Mouse (Mus musculus) layer of hippocampus, postnatal 14 days (tissue): ENCODE measurements at regions not wholly inside any gene's neighbourhood (a gene's known extent, or its start where the extent isn't known, plus 50 kb on each side); places are given as distances from the start of the nearest gene placed in this dataset.
"Not testable (repeated sequence)": the region's sequence is repeated elsewhere in the genome, so short reads cannot be mapped to it uniquely, and the experiment has no call there.

Source experiments
- DNase-seq, 2 experiments: peaks; one replicate each; pipeline ENCODE4 v3.0.0; 2021 to 2022; ENCODE audit warnings: low spot score in 2 of 2, mixed read lengths in 1 of 2

DNA sequence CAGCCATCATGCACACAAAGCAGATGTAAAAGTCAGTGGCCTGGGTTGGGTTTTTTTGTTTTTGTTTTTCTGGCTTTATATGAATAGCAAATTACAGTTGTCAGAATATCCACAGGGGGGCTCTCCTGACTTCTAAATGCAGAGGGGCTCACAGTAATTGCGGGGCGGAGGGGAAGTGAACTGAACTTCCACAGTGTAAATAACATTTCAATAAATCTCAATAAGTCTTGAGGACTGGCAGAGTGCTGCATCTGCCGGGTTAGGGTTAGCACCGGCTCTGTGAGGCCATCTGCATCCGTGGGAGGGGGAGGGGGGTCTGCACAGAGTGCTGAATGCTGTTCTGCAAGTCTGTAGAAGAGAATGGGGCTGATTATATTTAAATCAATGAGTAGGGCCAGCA lies 50.3 kb upstream of the Arl4c start:
- DNase-seq: peak in 1 of 2 experiments; percentile 60

DNA sequence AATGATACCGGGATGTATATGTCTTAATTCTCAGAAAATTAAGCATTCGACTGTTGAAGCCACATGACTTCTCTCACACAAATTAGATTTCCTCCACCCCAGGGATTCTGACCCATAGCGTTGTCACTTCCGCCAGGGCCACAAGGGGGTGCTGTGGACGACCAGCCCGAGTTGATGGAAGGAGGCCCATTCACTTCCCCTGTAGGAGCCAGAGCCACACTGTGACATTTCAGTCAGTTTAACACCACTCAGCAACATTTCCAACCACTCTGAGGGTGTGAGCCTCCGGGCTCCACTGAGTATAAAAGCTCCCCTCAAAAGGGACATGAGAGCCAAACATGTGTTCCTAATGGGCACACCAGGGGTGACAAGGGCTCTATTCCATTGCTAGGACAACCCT lies 54.6 kb upstream of the Arl4c start:
- peak; percentile 63 to 68 for DNase-seq

DNA sequence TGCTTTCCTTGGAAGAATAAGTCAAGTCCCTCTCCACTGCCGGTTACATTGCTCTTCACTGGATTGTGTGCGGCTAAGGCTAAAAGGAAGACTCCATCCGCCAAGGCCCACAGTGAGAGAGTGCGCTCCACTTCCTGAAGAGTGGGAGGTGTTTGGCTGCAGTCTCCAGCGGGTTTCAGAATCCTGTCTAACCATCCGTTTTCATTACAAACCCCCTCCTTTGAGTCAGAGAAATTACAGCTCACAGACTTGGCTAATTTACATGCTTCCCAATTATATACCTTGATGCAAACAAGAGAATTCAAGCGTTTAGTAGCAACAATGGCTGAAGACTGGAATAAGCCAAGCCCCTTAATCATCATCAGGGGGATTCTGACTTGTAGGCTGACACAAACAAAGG lies 55.1 kb upstream of the Arl4c start:
- peak in 1 of 2 experiments; percentile 42 for DNase-seq

DNA sequence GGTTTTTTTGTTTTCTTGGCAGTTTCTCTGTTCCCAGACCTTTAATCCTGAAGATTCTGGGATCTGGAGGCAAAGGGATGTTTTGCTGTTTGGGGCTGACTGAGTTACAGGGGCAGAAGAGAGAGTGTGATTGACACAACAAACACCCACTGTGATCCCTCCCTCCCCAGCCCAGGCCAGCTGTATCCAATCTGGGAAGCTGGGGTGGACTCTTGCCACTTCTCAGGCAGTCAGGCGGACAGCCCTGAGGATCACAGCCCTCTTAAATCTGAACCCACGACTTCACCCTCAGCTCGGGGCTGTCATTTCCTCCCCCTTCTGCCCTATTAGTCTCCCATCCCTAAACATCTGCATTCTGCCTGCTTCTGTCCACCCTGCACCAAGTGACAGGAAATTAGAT lies 55.7 kb upstream of the Arl4c start:
- DNase-seq: no peak

DNA sequence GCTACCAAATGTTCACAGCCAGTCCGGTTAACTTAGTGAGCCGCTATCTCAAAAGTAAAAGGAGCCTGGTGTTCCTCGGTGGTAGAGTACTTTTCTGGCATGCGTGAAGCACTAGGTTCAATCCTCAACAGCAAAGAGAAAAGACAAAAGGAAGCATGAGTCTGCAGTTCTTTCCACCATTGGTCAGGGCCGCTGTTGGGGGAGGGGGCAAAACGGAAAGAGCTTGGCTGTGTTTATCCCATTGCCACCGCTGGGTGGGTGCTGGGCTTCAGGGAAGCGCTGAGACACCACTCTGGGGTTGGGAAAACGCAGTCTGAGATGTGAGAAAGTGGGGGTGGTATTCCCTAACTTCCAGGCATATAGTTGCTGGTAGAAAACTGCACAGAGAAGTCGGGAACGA lies 58.6 kb upstream of the Arl4c start:
- no peak for DNase-seq

DNA sequence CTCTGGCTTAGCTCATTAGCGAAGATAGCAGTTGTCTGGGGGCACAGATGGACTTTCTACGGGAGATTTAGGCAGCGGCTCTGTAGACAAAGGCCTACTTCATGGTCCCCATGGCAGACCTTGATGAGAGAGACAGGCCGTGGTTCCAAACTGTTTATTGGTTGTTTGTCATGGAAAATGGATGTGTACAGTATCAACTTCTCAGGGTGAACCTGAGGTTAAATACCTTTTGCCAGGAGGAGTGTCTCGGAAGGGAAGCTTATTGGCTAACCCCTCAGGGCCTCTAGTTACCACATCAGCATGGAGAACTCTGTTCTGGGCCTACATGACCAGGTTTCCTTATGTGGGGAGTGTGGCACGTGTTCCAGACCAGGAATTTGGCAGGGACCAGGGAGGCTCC lies 59.1 kb upstream of the Arl4c start:
- DNase-seq: no peak

DNA sequence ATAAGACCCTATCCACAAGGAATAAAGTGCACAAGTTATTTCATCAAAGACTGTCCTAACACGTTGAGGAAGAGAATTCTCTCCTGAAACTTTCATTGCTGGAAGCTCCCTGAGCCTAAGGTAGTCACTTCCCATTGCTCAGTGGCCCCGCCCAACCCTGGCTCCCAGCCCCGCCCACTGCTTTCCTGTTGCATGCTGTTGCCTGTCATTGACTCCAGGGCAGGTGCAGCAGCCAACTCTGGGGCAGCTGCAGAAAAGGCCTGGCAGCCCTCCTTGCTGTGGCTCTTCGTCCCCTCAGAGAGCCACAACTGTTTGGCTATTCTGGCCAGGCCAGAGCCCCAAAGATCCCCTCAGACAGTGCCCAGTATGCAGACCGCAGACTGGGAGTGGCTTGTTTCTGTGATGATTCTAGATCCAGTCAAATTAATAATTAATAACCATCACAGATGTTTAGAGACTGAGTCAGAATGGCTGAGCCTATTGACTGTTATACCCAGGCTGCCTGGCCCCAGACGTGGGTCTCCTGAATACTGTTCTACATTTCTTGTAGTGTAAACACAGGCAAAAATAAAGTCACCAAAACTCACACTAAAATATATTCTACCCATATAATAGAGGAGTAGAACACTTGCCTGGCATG lies 61.8 kb upstream of the Arl4c start:
- no peak for DNase-seq

DNA sequence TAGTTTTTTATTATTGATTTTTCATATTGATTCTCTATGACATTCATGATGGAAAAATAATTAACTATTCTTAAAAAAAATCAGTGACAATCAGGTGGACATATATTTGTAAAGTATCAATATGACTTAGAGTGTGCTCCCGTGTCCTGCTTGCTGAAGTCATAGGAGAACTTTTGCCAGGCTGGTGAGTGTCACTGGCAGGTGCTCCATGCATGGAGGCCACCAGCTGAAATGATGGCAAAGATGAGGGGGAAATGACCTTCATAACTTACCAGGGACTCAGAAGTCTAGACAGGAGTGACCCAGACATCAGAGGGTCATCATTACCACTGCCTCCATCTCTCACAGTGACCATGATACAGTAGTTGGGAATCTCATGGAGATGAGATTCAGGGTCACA lies 62.5 kb upstream of the Arl4c start:
- no peak for DNase-seq

DNA sequence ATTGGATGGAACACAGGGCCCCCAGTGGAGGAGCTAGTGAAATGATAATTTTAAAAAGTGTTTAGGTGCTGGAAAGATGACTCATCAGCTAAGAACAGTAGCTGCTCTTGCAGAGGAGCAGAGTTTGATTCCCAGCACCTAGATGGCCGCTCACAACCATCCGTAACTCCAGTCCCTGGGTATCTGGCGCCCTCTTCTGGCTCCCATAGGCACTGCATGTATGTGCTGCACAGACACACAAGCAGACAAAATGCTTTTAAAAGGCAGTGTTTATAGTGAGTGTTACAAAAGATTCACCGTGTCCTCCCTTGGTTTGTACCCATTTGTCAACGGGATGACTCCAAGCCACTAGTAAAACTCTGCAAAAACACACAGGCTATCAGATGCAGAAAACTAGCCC lies 75.0 kb upstream of the Arl4c start:
- no peak for DNase-seq

DNA sequence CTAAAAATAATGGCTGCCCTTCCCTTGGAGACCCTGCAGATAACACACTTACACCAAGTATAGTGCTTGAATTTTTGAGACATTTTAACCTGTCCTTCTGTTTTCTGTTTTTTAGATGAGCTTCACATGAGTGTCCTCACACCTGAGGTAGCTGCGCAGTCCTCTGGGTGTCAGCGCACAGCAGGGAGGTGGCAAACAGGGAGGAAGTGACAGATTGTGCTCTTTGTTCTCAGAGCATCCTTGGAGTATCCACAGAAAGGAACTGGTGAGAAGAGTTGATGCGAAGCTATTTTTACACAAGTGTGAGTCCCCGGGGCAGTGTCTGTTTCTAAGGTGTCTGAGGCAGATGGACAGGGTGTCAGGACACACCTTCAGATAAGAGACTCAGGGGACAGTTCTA lies 78.2 kb upstream of the Arl4c start:
- no peak for DNase-seq

DNA sequence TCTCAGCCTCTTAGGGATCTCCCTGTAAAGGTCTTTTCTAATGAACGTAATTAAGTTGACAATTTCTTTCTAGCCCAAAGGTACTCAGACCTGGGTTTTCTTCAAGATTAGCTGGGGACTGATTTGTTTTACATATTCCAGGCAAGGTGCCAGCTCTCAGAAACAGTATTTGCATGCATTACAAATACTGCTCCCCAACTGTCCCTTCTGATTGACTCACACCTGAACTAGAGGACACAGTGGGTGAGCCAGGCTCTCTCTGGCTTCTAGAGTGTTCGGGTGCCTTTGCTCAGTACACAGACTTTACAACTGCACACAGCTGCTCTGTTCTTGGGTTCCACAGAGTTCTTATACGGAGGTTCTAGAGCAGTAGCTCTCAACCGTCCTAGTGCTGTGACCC lies 81.1 kb upstream of the Arl4c start:
- no peak for DNase-seq

DNA sequence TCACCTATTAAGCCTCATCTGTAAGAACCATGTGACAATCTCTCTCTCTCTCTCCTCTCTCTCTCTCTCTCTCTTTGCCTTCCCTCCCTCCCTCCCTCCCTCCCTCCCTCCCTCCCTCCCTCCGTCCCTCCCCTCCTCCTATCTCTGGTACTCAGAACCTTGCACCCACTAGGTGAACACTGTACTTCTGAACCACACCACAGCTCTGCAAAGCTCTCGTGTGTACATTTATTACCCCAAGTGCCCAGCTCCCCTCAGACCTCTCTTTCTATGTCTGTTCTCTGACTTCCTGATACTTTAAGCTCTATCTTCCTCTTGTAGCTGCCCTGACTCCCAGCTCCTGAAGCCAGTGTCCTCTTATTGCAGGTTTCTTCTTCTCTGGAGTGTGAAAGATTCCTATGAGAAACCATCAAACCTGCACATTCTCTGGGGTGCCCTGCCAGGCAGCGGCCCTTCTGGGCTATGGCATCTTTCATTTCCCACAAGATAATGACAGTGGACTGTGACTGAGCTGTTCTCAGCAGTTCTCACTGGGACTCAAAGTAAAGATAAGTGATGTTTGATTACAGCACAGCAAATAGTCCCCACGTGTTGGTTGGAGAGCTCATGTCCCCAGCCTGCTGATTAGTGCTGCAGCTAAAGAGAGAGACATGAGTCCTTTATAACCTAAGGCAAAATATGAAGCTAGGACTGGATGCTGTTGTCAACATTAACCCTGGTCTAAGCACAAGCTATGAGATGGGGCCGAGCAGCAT lies 83.0 kb upstream of the Arl4c start:
- DNase-seq: no peak

DNA sequence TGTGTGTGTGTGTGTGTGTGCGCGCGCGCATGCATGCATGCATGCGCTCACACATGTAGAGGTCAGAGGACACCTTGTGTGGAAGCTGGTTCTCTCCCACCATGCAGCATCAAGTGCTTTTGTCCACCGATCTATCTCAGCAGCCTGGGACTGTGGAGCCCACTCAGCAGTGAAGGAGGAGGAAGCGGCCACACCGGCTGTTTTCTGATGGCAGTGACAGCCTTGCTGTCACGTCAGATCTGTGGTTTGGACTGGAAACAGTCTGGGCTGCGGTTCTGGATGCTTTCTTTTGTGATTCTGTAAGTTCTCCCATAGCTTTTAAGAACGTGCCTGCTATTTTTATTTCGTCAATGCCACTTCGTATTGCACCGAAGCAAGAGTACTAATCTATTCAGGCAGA lies 84.0 kb upstream of the Arl4c start:
- DNase-seq: no peak

DNA sequence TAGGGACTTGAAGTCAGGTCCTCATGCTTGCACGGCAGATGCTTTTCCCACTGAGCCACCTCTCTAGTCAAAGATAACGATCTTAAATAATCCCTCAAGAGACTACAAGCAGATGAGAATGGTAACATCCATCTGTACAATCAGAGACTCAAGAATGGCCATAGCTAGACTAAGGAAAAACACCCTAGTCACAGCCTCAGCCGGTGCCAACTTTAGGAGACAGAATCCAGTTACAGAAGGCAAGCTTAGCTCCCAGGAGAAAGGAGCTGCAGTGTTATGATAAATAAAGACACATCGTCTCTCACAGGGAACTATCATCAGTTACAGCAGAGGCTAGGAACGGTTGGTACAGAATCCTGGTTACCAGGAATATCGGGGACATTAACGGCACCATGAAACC lies 88.7 kb upstream of the Arl4c start:
- DNase-seq: no peak

DNA sequence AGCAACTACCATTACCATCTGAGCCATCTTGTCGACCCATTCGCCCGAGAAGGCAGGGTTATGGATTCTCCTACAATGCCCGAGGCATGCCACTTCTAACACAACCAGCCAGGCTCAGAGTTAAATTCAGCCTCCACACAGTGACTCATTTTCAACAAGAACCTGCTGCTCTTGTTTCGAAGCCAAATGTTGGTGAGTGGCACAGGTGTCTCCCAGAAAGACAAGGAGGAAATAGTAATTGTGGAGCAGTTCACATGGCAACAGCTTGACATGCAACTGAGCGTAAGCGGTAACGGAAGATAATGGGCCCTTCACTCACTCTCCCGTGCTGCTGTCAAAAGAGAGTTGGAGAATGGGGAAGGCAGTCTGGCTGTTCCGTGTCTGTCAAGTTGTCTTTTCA lies 92.9 kb upstream of the Arl4c start:
- DNase-seq: peak; percentile 46 to 74

DNA sequence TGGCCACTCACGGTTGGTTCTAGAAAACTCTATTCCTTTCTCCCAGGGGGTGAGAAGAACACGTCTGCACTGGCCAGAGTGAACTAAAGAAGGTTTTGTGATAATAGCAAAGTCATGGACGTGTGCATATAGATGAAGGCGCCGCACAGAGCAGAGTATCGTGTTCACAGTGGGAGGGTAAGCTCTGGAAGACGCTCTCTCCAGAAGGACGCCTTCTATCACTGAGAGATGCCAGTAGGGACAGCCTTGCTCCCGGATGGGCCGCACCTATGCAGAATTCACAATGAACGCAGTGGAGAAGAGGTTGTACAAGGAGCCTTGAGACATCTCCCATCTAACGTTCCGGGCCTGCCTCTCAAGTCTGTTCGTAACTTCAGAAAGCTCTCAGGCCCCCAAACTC lies 96.5 kb upstream of the Arl4c start:
- DNase-seq: no peak

DNA sequence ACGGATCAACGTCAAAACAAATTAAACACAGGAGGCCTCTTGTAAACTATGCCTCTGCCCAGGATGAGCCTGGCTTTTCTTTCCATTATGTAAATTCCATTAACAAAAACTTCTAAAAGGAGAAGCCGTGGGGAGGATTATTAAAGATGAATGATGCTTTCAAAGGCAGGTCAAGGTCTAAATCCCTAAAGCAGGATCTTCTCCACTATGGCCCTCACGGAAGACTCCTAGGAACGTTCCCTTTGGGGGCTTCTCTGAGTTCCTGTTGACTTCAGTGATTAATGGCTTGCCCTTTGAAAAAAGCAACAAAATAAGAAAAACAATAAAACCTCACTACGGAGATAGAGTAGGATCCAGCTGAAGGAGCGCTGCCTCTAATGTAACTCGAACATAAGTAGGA lies 96.9 kb upstream of the Arl4c start:
- no peak for DNase-seq

DNA sequence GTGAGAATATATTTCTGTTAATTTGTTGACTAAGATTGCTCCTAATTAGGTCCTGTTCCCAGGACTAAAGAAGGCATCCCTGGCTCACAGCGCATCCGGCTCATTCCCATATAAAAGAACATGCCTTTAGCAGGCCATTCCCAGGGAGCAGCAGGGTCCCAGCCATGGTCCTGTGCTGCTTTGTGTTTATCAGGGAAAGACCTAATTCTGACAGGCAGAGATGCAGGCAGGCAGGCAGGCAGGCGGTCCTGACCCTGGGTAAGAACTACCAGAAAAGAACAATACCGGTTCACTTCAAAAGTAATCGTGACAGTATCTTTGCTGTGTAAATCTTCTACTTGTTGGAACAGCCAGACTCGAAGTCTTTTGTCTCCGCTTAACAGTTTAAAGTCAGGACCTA lies 97.3 kb upstream of the Arl4c start:
- no peak for DNase-seq

DNA sequence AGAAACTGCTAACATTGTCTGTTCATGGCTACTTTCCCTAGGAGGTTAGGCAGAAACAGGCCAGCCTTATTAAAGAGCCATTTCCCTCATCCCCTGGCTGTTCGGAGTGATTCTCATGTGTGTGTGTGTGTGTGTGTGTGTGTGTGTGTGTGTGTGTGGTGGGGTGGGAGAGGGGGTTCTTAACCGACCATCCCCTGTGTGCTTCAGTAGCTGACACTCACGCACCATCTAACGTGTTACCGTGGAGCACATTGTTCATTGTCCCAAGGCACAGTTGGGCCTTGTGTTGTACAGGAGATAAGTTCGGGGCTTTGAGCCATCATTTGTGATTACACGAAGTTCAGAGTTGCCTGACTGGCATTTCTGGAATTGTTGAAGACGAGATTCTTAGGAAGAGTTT lies 97.8 kb upstream of the Arl4c start:
- DNase-seq: no peak

DNA sequence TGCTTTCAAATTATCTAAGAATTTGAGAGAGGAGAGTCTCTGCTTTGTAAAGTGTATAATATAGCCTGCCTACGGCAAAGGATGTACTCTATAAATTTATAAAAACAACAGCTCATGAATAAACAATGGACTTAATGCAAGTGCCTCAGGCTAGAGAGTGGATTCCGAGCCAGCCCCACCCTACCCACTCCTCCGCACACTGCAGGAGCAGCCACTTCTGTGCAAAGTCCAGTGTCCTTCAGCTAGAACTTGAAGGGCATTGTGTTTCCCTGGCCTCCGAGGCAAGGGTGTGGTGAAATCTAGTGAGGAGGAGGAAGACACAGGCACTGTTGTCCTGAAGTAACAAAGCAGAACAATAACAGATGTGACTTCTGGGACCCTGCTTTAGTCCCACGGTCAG lies 98.4 kb upstream of the Arl4c start:
- no peak for DNase-seq

DNA sequence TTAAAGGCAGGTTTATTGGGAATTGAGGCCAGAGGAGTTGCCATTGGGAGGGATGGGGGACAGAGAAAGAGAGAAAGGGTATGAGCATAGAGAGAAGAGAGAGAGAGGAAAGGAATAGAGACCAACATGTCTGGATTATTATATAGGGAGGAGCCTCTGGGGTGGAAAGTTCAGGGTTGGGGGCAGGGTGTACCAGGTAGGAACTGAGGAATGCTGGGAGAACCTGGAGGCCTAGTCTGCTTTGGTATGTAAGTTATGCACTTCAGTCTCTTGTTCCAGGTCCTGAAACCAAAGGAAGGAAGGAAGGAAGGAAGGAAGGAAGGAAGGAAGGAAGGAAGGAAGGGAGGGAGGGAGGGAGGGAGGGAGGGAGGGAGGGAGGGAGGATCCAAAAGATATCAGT lies 99.1 kb upstream of the Arl4c start:
- DNase-seq: not testable (repeated sequence)

DNA sequence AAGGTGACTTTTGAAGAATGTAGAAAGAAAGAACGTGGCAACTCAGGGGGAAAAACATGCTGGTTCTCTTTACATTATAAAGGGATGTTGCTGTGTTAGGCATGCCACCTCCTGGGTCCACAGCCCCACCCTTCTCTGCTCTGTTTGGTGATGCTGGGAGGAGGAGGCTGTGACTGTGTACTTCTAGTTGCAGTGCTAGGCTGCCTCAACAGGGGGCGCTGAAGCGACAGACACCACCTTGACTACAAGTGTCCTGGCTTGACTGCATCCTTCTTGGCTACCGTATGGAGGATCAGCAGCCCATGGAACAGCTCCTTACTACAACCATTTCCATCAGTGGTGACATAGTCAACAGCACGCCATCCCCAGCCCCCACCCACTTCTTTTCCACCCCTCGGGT lies 104.9 kb upstream of the Arl4c start:
- DNase-seq: peak in 1 of 2 experiments; percentile 18

DNA sequence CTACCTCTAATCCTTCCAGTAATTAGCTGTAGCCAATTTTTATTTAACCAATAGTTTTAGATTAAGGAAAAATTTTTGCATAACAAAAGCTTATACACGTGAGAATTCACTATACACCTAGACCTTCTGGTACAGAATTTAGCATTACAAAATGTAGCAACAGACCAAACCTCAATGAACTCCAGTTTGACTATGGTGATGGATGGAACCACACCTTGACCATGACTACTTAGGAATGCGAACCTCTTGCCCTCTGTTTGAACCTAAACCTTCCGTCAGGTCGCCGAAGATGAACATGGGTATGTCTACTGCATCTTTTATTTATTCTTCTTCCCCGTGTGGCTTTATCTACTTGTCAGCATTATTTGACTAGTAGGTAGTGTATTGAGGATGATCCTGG lies 105.9 kb upstream of the Arl4c start:
- no peak for DNase-seq
